Mouse (Mus musculus): Measurements from ENCODE around the gene Tmem214.
A peak's percentile ranks its signal among the peaks of the same experiment; 100 is the strongest.

Tmem214 gene

DNA sequence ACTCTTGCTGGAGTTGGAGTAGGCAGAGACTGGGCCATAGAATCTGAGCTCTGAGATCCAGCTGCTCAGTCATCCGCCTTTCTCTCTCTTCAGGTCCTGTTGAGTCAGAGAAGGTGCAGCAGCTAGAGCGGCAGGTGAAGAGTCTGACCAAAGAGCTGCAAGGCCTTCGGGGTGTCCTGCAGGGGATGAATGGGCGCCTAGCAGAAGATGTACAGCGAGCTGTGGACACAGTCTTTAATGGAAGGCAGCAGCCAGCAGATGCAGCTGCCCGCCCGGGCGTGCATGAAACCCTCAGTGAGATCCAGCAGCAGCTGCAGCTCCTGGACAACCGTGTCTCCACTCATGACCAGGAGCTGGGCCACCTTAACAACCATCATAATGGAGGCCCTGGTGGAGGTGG lies 49.0 kb downstream of the Tmem214 start:
- DNase-seq: no peak

DNA sequence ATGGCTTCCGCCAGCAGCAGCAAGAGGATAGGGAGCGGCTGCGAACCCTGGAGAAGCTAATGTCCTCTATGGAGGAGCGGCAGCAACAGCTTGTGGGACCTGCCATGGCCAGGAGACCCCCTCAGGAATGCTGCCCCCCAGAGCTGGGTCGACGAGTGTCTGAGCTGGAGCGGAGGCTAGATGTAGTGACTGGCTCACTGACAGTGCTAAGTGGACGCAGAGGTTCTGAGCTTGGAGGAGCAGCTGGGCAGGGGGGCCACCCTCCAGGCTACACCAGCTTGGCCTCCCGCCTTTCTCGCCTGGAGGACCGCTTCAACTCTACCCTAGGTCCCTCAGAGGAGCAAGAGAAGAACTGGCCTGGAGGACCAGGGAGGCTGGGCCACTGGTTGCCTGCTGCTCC lies 49.5 kb downstream of the Tmem214 start:
- no peak for DNase-seq

DNA sequence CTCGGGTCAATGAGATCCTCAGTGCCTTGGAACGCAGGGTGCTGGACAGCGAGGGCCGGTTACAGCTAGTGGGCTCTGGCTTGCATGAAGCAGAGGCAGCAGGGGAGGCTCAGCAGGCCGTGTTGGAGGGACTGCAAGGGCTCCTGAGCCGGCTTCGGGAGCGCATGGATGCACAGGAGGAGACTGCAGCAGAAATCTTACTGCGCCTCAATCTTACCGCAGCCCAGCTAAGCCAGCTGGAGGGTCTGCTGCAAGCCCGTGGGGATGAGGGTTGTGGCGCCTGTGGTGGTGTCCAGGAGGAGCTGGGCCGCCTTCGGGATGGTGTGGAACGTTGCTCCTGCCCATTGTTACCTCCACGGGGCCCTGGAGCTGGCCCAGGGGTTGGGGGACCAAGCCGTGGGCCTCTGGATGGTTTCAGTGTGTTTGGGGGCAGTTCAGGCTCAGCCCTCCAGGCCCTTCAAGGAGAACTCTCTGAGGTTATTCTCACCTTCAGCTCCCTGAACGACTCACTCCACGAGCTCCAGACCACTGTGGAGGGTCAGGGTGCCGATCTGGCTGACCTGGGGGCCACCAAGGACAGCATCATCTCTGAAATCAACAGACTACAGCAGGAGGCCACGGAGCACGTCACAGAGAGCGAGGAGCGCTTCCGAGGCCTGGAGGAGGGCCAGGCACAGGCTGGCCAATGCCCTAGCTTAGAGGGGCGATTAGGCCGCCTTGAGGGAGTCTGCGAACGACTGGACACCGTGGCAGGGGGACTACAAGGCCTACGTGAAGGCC lies 50.3 kb downstream of the Tmem214 start:
- no peak for DNase-seq

DNA sequence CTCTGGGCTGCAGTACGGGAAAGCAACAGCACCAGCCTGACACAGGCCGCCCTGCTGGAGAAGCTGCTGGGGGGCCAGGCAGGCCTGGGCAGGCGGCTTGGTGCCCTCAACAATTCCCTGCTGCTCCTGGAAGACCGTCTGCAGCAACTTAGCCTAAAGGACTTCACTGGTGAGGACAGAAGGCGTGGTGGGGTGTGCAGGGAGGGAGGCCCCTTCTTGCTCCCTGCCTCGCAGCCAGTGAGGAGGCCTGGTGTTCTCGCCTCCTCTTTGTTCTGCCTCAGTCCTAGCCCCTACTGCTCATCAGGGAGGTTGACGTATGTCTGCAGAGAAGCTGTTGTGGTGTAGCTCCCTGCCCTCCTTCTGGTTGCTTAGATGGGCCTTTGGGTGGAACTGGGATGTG lies 50.9 kb downstream of the Tmem214 start:
- no peak for DNase-seq

DNA sequence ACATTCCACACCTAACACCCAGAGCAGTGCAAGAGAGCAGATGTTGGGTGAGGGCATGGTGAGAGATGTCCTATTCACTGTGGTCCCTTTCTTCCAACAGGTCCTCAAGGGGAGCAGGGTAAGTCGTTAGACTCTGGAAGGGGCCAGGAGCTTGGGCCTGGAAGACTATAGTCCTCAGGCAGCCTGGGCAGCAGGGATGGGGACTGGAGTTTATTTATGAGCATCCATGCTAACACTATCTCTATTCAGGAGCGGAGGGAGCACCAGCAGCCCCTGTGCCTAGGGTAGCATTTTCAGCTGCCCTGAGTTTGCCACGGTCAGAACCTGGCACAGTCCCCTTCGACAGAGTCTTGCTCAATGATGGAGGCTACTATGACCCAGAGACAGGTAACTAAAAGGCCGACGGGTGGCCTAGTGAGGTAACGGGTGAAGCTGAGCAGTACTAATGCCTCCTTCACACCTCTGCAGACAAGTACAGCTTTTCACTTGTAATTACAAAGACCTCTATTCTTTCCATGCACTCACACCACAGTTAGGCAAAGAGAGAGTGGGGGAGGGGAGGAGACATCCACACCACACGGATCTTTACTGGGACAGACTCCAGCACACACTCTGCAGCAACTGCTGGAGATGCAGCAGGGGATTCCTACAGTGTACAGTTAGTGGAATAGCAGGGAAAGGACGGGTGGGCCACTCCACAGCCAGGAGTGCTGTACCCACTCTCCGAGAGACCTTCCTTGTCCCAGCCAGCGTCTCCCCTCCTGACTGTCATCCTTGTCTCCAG lies 52.2 kb downstream of the Tmem214 start:
- DNase-seq: no peak

DNA sequence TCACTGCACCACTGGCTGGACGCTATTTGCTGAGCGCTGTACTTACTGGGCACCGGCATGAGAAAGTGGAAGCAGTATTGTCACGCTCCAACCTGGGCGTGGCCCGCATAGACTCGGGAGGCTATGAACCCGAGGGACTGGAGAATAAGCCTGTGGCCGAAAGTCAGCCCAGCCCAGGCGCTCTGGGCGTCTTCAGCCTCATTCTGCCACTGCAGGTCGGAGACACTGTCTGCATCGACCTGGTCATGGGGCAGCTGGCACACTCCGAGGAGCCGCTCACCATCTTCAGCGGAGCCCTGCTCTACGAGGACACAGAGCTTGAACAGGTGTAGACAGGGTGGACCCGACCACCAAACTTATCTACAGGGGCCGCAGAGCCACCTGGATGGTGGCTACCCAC lies 52.8 kb downstream of the Tmem214 start:
- DNase-seq: no peak

DNA sequence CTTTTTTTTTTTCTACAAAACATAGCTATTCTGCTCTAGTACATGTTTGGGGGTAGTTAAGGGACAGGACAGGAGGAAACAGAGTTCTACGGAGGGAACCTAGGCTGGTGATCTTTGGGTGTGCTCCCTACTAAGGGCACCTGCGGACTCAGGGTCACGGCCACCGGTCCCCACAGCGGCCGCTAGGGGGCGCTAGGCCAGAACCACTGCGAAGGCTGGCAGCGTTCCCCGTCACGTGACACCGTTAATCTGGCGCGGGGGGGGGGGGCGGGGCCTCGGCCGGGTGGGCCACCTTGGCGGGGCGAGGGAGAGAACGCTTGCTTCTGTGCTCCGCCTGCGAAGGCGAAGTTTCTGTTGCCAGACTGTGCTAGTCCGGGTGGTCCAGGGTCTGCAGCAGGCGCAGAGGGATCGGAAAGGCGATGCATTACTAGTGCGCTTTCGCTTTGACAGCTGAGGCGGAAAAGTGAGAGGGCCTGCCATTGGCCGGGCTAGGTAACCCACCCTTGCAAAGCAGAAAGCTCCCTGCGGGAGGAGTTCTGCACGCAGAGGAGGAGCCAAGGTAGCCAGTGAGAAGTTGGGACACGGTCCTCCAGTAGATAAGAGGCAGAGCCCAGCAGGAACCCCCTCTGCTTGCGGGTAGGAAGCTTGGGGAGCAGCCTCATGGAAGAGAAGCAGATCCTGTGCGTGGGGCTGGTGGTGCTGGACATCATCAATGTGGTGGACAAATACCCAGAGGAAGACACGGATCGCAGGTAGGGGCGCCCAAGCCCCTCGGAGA lies 53.6 kb downstream of the Tmem214 start, which contains the start of gene Khk:
Gene Khk (plus strand): TSS at position 176 of the 778 bp plus-strand sequence.
- peak; percentile 97 to 98 for DNase-seq

DNA sequence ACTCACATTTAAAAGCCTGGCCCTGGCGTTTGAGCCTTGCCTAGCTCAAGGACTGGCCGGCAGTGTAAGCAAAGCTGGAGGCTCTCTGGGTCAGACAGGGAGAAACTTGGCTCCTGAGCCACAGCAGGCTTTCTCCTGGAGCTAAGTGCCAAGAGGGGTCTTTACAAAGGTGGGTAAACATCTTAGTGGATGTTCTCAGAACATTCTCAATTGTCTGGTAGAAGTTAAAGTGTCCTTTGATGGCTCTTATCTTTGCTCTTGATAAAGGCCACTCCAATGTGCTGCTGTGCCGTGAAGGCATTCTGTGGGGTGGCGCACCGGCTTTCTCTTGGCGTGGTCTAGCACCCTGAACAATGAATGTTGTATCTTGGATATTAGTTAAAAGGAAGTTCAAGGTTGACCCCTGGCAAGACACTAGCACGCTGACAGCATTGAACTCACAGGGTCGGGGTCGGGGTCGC lies 54.8 kb downstream of the Tmem214 start:
- no peak for DNase-seq

DNA sequence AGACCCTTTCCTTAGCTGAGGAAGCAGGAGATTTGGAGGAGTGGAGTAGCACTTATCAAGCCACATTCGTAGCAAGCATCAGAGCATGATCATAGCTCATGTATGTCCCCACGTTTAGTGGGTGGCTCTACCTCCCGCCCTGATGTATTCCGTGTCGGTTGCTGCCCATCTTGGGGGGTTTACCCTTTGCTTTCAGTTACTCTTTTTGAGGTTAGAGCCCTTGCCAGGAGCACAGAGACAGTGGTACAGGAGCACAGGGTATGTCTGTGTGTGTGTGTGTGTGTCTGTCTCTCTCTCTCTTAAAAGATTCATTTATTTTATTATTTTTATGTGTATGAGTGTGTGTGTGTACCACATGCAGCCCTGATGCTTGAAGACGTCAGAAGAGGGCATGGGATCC lies 55.3 kb downstream of the Tmem214 start:
- no peak for DNase-seq

DNA sequence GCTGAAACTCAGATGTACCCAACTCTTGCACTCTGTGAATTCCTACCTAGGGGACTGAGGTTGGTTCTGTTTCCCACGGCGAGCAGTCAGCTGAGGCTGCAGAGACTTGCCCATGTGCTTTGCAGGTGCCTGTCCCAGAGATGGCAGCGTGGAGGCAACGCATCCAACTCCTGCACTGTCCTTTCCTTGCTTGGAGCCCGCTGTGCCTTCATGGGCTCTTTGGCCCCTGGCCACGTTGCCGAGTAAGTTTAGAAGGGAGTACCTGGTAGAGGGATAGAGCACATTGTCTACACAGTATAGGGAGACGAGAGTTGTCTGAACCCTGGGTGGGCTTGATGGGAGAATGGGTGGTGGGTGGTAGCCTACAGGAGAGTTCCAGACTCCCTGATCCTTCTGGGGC lies 56.8 kb downstream of the Tmem214 start:
- DNase-seq: no peak

DNA sequence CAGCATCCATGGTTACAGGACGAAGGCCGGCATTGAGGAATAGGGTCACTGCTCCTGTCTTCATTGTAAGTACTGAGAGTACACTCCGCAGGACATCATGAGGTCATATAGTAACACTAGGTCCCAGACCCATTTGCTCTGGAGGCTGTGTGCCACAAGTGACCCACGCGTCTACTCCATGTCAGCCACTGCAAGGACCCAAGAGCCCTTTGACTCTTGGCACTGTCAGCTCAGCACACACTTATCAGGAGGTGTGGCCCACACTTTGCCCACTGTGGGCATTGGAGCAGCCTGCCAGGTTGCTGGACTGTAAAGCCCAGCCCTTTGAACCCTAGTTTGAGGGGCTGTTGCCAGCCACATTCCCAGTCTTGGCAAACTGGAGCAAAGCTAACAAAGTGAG lies 57.4 kb downstream of the Tmem214 start:
- no peak for DNase-seq

DNA sequence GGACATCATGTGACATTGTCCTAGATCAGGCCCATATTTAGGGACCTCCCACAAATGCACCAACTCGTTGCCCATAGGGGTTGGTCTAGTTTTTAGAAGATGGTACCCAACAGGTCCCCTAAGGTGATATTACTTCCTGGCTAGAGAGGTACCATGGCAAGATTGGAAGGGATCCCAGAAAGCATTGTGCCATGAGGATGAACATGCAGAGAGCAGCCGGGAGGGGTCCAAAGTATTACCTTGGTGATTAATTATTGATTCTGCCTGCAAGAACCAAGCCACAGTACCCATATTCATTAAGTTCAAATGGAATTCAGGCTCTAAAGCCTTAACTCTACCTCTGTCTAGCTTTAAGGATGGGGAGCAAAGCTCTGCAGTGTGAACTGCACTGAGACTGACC lies 58.3 kb downstream of the Tmem214 start:
- no peak for DNase-seq

DNA sequence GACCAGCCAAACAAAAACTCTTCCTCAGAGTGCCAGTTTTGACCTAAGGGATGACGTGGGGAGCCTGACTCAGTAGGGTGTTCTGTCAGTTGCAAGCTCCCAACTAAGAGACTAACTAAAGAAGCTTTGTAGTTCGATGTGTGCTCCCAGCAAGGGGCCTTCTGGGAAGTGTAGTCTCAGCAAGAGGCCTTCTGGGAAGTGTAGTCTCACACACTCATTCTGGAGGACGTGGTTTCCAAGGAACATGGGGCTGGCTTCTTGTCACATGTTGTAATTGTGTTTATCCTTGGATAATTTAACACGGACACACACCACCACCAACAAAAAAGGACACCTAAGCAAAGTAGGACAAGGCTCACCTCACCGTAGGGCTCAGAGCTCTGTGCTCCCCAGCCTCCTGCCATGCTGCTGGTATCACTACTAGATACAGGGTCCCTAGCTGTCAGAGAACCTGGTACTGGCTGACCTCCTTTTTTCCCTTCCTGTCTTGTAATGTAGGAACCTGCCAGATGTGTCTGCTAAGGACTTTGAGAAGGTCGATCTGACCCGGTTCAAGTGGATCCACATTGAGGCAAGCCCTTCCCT lies 60.2 kb downstream of the Tmem214 start:
- no peak for DNase-seq

All from B cell, adult 2 months (primary cell).